Mouse (Mus musculus): ENCODE data around the gene Naa15.

GRCm38 (mm10) chr3:51391095-51391494, 23.9 kb upstream of the Naa15 start:
- TF ChIP-seq CTCF (IDR thresholded peaks at IDR 0.05; ENCODE audit: low read depth) (no peak), EP300 (IDR thresholded peaks at IDR 0.05; ENCODE audit: low read depth) (no peak)

All from liver, embryonic 14.5 days (tissue).